Mouse (Mus musculus) cortical plate, adult 2 months (tissue): ENCODE data around the gene Mrpl9.

ENCODE experiments used
- CTCF ChIP-seq: fragments of 200-500 bp; IDR thresholded peaks from 2 replicates; pipeline ENCODE4 v1.5.1; 2011; ENCODE audit warnings: mild to moderate bottlenecking, control low read depth, low read length; ENCODE audit not compliant: insufficient read depth; ENCODE audit errors: extremely low read depth
- POLR2A ChIP-seq: fragments of 200-500 bp; IDR thresholded peaks from 2 replicates; pipeline ENCODE4 v1.6.1; 2011; ENCODE audit warnings: mild to moderate bottlenecking, low read length, control low read depth; ENCODE audit not compliant: insufficient read depth; ENCODE audit errors: extremely low read depth

GRCm38 (mm10) chr3:94463926-94464578 lies 20.9 kb downstream of the Mrpl9 start:
- TF ChIP-seq POLR2A (no peak), CTCF (no peak)
